Mouse (Mus musculus): Measurements from ENCODE around the gene Dlx5. TPM values are rescaled to one million over a fixed set of nuclear protein-coding genes. Genes with fewer than 3 reads are reported as not detected.

Dlx5 gene
- polyA plus RNA-seq, 1 experiment from 2014 or later = 10.7 TPM

Other genes starting within 250 kb of the Dlx5 start
- gene Dlx6, start 18.8 kb downstream of the Dlx5 start, polyA plus RNA-seq (2016; fragmentation: Nextera tagmentation; extraction: Ambion mirVana) = 1.0 and 2.6 TPM in 2 replicates
- gene Sdhaf3, start 73.9 kb upstream of the Dlx5 start, polyA plus RNA-seq (2016; fragmentation: Nextera tagmentation; extraction: Ambion mirVana) = 6.5 and 7.9 TPM in 2 replicates